Mouse (Mus musculus) kidney, embryonic 16.5 days (tissue): ENCODE data around the gene Nat10. TPM values are rescaled to one million over a fixed set of nuclear protein-coding genes. Genes with fewer than 3 reads are reported as not detected.

Experiments
- ATAC-seq: fragments of 200-750 bp; cut with Nextera tagmentation; 2 replicates; pipeline ENCODE4 v1.8.0; 2017; ENCODE audit warnings: moderate TSS enrichment; ENCODE audit not compliant: low FRiP score, low TSS enrichment
- H3K27ac ChIP-seq: fragments of 300-500 bp; sonication (generic); 2 replicates; pipeline ENCODE4 v1.5.1; 2014; ENCODE audit warnings: low read length
- H3K27me3 ChIP-seq: fragments of 300-500 bp; sonication (generic); 2 replicates; pipeline ENCODE4 v1.6.1; 2014; ENCODE audit warnings: low read length, control low read depth, mixed read lengths; ENCODE audit not compliant: insufficient read depth
- H3K36me3 ChIP-seq: fragments of 300-500 bp; sonication (generic); 2 replicates; pipeline ENCODE4 v1.6.1; 2014; ENCODE audit warnings: low read length, control low read depth, mixed read lengths; ENCODE audit not compliant: insufficient read depth
- H3K4me1 ChIP-seq: fragments of 300-500 bp; sonication (generic); 2 replicates; pipeline ENCODE4 v1.6.1; 2014; ENCODE audit warnings: low read length, control low read depth, mixed read lengths; ENCODE audit not compliant: insufficient read depth
- H3K4me2 ChIP-seq: fragments of 300-500 bp; sonication (generic); replicated peaks from 2 replicates; pipeline ENCODE4 v1.6.1; 2014; ENCODE audit warnings: low read depth, low read length
- H3K4me3 ChIP-seq: fragments of 300-500 bp; sonication (generic); 2 replicates; pipeline ENCODE4 v1.5.1; 2014; ENCODE audit warnings: mild to moderate bottlenecking, low read length
- H3K9ac ChIP-seq: fragments of 300-500 bp; sonication (generic); replicated peaks from 2 replicates; pipeline ENCODE4 v1.6.1; 2014; ENCODE audit warnings: low read length
- H3K9me3 ChIP-seq: fragments of 300-500 bp; sonication (generic); 2 replicates; pipeline ENCODE4 v1.6.1; 2016; ENCODE audit warnings: low read length, control low read depth
- WGBS: fragments of 180-500 bp; shearing (Covaris S2); extraction: QIAGEN DNeasy Blood & Tissue Kit; methylation state at CpG from one replicate; pipeline ENCODE4 v1.1.7; 2014; 5-methylcytosine and 5-hydroxymethylcytosine counted together
- polyA plus RNA-seq: library from polyadenylated mRNA; unstranded; fragments of >200 nt; fragmentation: Nextera tagmentation; extraction: Ambion mirVana; gene quantifications from 2 replicates; pipeline ENCODE4 v1.2.1, GENCODE M21; 2015

Nat10 gene
- polyA plus RNA-seq, 1 experiment from 2014 or later: 32.2 TPM

DNA sequence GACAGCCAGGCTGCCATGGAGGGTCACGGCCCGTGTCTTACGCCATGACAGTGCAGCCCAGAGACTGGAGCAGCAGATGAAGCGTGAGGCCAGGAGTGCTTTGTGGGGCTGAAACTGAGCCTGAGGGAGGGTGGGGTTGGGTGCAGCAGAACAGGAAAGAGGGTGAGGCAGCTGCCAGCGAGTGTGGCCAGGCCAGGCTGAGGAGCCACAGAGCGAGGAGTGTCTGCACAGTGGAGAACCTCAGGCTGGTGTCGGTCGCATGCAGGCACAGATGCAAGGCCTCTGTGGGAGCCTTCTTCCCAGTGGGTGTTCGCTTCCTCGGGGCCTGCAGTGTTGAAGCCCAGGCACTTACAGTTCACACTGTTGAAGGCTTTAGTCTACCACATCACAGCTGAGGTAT lies 57.7 kb downstream of the Nat10 start:
- Histone ChIP-seq H3K4me2 (no peak overlapping the region), H3K9ac (no peak overlapping the region), H3K36me3 (peaks cover 2% of the 10 kb centered on the region; the same call in 1 of the 2 replicates), H3K4me3 (no peak overlapping the region), H3K27me3 (no peaks in the 10 kb centered on the region), H3K9me3 (no peaks in the 10 kb centered on the region), H3K27ac (no peak overlapping the region), H3K4me1 (peaks cover 9% of the 10 kb centered on the region)
- ATAC-seq: no peak
- 62% methylated on average over 10 of the region's 10 CpGs for WGBS

DNA sequence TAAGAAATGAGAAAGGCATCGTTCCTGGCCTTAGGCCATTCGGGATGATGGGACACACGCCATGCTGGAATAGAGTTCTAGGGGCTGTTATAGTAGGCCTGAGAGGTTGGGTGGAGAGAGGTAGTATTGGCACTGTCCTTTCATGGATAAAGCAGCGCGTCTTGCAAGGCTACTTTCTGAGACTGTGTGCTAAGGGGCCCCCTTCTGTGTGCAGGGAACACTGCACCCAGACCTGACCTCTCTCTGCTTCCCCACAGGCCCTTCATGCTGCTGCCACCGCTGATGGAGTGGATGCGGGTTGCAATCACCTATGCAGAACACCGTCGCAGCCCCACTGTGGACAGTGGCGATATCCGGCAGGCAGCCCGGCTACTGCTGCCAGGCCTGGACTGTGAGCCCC lies 60.6 kb downstream of the Nat10 start:
- 0 out of 2 replicates have a peak, but pooled peaks have one; percentile 22 for ATAC-seq
- no peak overlapping the region for H3K9ac ChIP-seq
- WGBS: 76% methylated on average over 12 of the region's 12 CpGs
- no peaks in the 10 kb centered on the region for H3K27me3 ChIP-seq
- no peak overlapping the region for H3K4me3 ChIP-seq
- no peak overlapping the region for H3K27ac ChIP-seq
- H3K4me1 ChIP-seq: no peaks in the 10 kb centered on the region
- 0 out of 2 replicates have a peak, but pooled peaks cover 2% of the 10 kb centered on the region for H3K36me3 ChIP-seq
- no peak overlapping the region for H3K4me2 ChIP-seq
- H3K9me3 ChIP-seq: no peaks in the 10 kb centered on the region

DNA sequence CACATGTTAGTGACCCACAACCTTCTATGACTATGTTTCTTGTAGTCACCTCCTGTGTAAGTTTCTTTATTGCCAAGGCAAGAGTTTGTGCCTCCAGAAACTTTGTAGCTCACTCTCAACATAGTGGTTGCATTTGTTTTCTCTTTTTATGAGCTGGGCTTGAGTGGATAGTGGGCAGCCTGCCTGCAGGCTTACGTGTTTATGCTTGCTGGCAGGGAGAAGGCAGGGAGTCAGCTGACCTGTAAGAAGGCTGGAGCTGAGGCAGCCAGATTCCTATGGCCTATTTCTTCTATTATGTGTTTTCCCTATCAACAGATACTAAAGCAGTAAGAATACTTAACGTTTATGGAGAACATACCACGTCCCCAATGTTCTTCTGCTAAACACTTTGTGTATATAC lies 64.9 kb downstream of the Nat10 start:
- Histone ChIP-seq H3K36me3 (no peaks in the 10 kb centered on the region), H3K4me2 (no peak overlapping the region), H3K4me1 (no peaks in the 10 kb centered on the region), H3K27ac (no peak overlapping the region), H3K4me3 (no peak overlapping the region), H3K9ac (no peak overlapping the region), H3K27me3 (no peaks in the 10 kb centered on the region), H3K9me3 (no peaks in the 10 kb centered on the region)
- 62% methylated on average over 3 of the region's 3 CpGs for WGBS
- no peak for ATAC-seq

DNA sequence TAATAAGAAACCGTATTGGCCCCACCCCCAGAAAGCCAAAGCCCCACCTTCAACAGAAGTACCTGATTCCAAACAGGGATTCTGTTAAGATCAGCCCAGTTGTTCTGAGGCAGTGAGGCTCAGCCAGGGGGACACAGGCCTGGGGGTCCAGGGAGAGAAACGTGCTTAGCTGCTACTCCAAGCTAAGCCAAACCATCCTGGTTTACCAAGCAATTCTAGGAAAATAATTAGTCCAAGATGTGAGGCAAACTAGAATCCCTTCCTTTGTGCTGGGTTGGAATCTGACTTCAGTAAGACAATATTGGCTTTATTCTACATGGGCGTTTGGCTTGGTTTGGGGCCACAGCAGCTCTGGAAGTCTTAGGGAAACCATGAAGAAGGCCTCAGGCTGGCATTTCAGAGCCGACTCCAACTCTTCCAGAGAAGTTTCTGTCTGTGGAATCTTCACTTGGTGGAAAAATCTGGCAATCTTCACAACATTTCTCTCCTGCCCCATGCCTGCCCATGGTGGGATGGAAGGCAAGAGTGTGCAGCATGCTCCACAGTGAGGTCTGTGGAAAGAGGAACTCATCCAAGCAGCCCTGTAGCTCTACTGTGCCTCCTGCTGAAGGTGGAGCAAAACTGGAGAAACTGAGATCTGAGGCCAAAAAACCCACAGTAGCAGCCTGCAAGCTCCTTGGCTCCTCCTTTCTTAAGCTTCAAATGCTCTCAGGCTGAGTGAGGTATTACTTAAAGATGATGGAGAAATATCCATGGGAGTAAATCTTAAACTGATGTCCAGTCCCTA lies 66.1 kb downstream of the Nat10 start:
- ATAC-seq: no peak

DNA sequence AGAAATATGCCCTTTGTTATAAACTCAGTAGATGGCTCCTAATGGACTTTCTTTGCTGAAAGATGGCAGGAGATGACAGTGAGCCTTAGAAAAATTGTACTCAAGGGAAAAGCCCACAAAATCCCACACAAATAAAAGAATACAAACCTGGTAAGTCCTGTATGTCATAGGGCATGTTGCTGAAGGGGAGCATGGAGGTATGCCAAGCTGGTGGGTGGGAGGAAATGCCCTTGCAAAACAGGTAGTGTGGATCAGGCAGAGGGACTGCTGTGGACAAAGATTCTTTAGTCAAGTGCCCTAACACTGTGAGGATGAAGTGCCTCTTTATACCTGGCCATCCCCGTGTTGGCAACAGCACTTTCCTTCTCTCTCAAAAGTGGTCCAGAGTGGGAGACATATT lies 68.3 kb downstream of the Nat10 start:
- Histone ChIP-seq H3K27me3 (no peaks in the 10 kb centered on the region), H3K4me3 (no peak overlapping the region), H3K9me3 (no peaks in the 10 kb centered on the region), H3K9ac (no peak overlapping the region), H3K4me2 (no peak overlapping the region), H3K4me1 (no peaks in the 10 kb centered on the region), H3K36me3 (no peaks in the 10 kb centered on the region), H3K27ac (no peak overlapping the region)
- ATAC-seq: no peak
- 79% methylated on average over 1 of the region's 1 CpGs for WGBS

More for the DNA sequence above, 66.1 kb downstream of the Nat10 start:
- Histone ChIP-seq H3K4me2 (no peak overlapping the region), H3K4me3 (no peak overlapping the region), H3K9ac (no peak overlapping the region), H3K4me1 (no peaks in the 10 kb centered on the region), H3K27ac (no peak overlapping the region), H3K27me3 (no peaks in the 10 kb centered on the region), H3K9me3 (no peaks in the 10 kb centered on the region), H3K36me3 (no peaks in the 10 kb centered on the region)
- WGBS: 83% methylated on average over 4 of the region's 4 CpGs

DNA sequence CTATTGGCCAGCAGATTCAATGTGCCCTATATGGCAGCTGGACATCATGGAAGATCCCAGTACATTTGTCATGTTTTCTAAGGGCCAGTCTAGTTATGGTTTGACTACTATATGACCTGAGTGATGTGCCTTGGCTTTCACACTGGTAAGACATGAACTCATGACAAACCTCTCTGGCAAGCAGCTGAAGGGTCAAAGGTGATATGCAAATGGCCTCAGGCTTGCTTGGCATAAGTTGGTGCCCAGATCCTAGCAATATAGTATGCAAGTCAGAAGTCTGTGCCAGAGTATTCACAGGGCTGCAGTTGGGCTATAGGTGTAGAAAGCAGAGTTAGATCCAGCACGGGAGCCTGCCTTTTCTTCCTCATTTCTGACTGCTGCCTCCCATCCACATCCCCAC lies 69.8 kb downstream of the Nat10 start:
- Histone ChIP-seq H3K4me3 (no peak overlapping the region), H3K27me3 (no peaks in the 10 kb centered on the region), H3K4me2 (no peak overlapping the region), H3K9ac (no peak overlapping the region), H3K4me1 (no peaks in the 10 kb centered on the region), H3K27ac (no peak overlapping the region), H3K36me3 (no peaks in the 10 kb centered on the region), H3K9me3 (no peaks in the 10 kb centered on the region)
- no peak for ATAC-seq
- 93% methylated on average over 1 of the region's 1 CpGs for WGBS

DNA sequence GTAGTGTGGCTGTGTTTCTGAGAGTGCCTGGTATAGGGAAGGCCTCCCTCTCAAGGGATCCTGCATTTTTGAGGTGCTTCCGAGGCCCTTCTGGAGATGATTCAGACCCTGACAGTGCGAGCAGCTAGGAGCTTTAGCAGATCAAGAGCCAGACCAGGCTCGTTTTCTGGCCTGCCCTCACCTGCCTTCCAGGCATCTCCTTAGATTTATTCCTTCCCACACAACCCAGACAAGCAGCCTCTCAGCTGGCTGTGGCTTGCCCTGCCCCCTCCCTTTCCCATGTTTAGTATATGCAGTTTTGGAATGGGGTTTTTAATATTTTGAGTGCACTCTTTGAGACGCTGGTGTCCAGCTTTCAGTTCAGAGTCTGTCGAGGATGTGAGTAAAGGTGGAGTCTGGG lies 70.2 kb downstream of the Nat10 start:
- H3K9me3 ChIP-seq: no peaks in the 10 kb centered on the region
- no peaks in the 10 kb centered on the region for H3K27me3 ChIP-seq
- H3K4me1 ChIP-seq: no peaks in the 10 kb centered on the region
- no peak overlapping the region for H3K9ac ChIP-seq
- WGBS: 50% methylated on average over 5 of the region's 5 CpGs
- no peak for ATAC-seq
- H3K36me3 ChIP-seq: no peaks in the 10 kb centered on the region
- no peak overlapping the region for H3K4me2 ChIP-seq
- no peak overlapping the region for H3K27ac ChIP-seq
- no peak overlapping the region for H3K4me3 ChIP-seq

DNA sequence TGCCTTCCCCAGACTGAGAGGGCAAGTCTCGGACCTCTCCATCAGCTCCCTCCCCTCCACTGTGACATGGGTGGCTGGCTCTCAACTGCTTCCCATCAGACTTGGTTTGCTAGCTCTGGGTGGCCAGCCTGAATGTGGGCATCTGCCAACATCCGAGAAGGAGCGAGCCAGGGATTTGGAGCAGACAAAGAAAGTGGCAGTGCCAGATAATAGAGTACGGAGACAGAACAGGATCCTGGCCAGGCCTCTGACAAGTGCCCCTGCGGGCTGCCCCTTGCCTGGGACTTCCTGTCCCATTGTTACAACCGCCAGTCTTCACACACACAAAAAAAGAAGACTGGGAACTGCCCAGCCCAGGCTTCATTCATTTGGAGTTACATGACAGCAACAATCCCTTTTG lies 70.6 kb downstream of the Nat10 start:
- Histone ChIP-seq H3K4me2 (no peak overlapping the region), H3K9me3 (no peaks in the 10 kb centered on the region), H3K27me3 (no peaks in the 10 kb centered on the region), H3K9ac (no peak overlapping the region), H3K4me3 (no peak overlapping the region), H3K4me1 (no peaks in the 10 kb centered on the region), H3K27ac (no peak overlapping the region), H3K36me3 (no peaks in the 10 kb centered on the region)
- ATAC-seq: no peak
- WGBS: 63% methylated on average over 6 of the region's 6 CpGs

DNA sequence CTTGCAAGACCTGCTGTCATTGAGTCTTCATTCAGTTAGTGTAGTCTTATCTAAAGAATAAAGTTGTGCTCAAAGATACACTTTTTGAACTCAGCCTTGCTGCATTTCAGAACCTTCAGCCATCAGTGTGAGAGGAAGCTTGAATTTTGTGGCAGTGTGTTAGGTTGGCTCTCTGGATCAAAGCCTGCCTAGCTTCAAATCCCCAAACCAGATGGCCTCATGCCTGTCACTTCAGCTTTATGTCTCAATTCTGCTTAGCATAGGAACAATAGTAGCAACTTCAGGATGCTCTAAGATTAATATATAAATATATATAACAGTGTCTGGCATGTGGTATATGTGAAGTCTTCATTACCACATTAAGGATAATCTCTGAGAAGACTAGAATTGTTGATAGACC lies 73.2 kb downstream of the Nat10 start:
- no peaks in the 10 kb centered on the region for H3K9me3 ChIP-seq
- no peaks in the 10 kb centered on the region for H3K27me3 ChIP-seq
- no peaks in the 10 kb centered on the region for H3K4me1 ChIP-seq
- H3K9ac ChIP-seq: no peak overlapping the region
- no peak overlapping the region for H3K27ac ChIP-seq
- ATAC-seq: no peak
- no peak overlapping the region for H3K4me2 ChIP-seq
- H3K36me3 ChIP-seq: no peaks in the 10 kb centered on the region
- no peak overlapping the region for H3K4me3 ChIP-seq

DNA sequence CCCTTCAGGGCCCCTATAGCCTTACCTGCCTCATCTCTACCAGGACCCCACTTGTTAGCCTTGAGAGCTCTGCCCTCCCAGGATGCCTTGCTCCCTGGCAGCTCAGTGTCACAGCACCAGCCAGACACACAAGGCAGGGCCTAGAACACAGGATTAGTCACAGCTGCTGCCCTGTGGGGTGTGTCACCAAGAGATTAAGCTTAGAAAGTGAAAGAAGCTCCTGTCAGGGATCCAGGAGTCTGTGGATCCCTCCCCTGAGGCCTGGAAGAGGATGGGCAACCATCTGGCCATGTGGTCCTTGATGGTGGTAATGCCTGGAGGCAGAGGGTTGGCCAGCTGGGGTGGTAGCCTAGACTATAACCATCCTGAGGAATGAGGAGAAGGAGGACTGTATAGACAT lies 73.9 kb downstream of the Nat10 start:
- H3K9me3 ChIP-seq: no peaks in the 10 kb centered on the region
- H3K4me1 ChIP-seq: peaks cover 4% of the 10 kb centered on the region; the same call in 1 of the 2 replicates
- no peaks in the 10 kb centered on the region for H3K36me3 ChIP-seq
- H3K9ac ChIP-seq: no peak overlapping the region
- no peaks in the 10 kb centered on the region for H3K27me3 ChIP-seq
- no peak overlapping the region for H3K27ac ChIP-seq
- no peak overlapping the region for H3K4me2 ChIP-seq
- no peak overlapping the region for H3K4me3 ChIP-seq
- no peak for ATAC-seq
